Mouse (Mus musculus) ES-E14 (cell line): ENCODE measurements around the gene Csf2rb. TPM values are rescaled to one million over a fixed set of nuclear protein-coding genes. Genes with fewer than 3 reads are reported as not detected.
"Not testable (repeated sequence)": the region's sequence is repeated elsewhere in the genome, so short reads cannot be mapped to it uniquely, and the experiment has no call there.

Experiments
- DNase-seq: peaks from one replicate; pipeline ENCODE4 v3.0.0-alpha.2; 2013; ENCODE audit warnings: low read depth, low spot score
- H3K27ac ChIP-seq: 2 replicates; pipeline ENCODE4 v1.5.1; 2012; ENCODE audit warnings: low read depth, mild to moderate bottlenecking, low read length, moderate library complexity, mixed read lengths; ENCODE audit not compliant: poor library complexity, insufficient read depth, severe bottlenecking
- H3K36me3 ChIP-seq: 2 replicates; pipeline ENCODE4 v1.6.1; 2012; ENCODE audit warnings: mild to moderate bottlenecking, low read length, moderate library complexity, mixed read lengths; ENCODE audit not compliant: control insufficient read depth, poor library complexity, insufficient read depth, severe bottlenecking
- H3K4me1 ChIP-seq, 2 experiments: fragments of 150-350 bp in 1 of 2; sonication (generic) in 1 of 2; 2 replicates each; pipeline ENCODE4 v1.6.1; 2012; ENCODE audit warnings: low read length in 2 of 2, mild to moderate bottlenecking in 1 of 2, mixed read lengths in 1 of 2; ENCODE audit not compliant: control insufficient read depth in 2 of 2, insufficient read depth in 2 of 2, poor library complexity in 1 of 2
- H3K4me3 ChIP-seq, 2 experiments: fragments of 150-350 bp in 1 of 2; sonication (generic) in 1 of 2; 2 replicates each; pipeline ENCODE4 v1.5.1; 2012; ENCODE audit warnings: low read length in 2 of 2, low read depth in 1 of 2, mild to moderate bottlenecking in 1 of 2, mixed read lengths in 1 of 2; ENCODE audit not compliant: insufficient read depth in 1 of 2, poor library complexity in 1 of 2, severe bottlenecking in 1 of 2
- H3K9ac ChIP-seq: 2 replicates; pipeline ENCODE4 v1.6.1; 2012; ENCODE audit warnings: low read depth, mild to moderate bottlenecking, low read length, mixed read lengths; ENCODE audit not compliant: poor library complexity, insufficient read depth, severe bottlenecking
- H3K9me3 ChIP-seq: fragments of 150-350 bp; sonication (generic); 2 replicates; pipeline ENCODE4 v1.6.1; 2012; ENCODE audit warnings: low read depth, mild to moderate bottlenecking, low read length; ENCODE audit not compliant: control insufficient read depth, insufficient read depth
- CHD2 ChIP-seq: IDR thresholded peaks from 2 replicates; pipeline ENCODE4 v1.6.1; 2014; ENCODE audit warnings: mild to moderate bottlenecking, low read depth, low read length, inconsistent platforms
- HCFC1 ChIP-seq: IDR thresholded peaks from 2 replicates; pipeline ENCODE4 v1.6.1; 2012; ENCODE audit warnings: low read length, inconsistent platforms, borderline replicate concordance; ENCODE audit not compliant: insufficient read depth
- MAFK ChIP-seq: IDR thresholded peaks from 2 replicates; pipeline ENCODE4 v1.6.1; 2014; ENCODE audit warnings: mild to moderate bottlenecking, low read depth, low read length, inconsistent platforms; ENCODE audit not compliant: insufficient read depth
- ZC3H11A ChIP-seq: IDR thresholded peaks from 2 replicates; pipeline ENCODE4 v1.6.1; 2012; ENCODE audit warnings: low read depth, mild to moderate bottlenecking, inconsistent platforms, low read length, borderline replicate concordance
- ZNF384 ChIP-seq: IDR thresholded peaks from 2 replicates; pipeline ENCODE4 v1.6.1; 2012; ENCODE audit warnings: low read depth, low read length, inconsistent platforms
- in situ Hi-C, 2 experiments: fragments of 600-800 bp; cut with MboI; formaldehyde crosslinking; loops; one replicate each; pipeline ENCODE4 v1.15.1; 2025; ENCODE audit warnings: low sequenced_read_pairs in 2 of 2, inconsistent platforms in 1 of 2; ENCODE audit not compliant: unreplicated experiment in 2 of 2
- total RNA-seq: library from RNA; depleted of rRNA; stranded (reverse); fragments of 300-350 nt; gene quantifications from 2 replicates; pipeline ENCODE4 v1.2.3, GENCODE M21; 2012; rRNA removed

Gene Csf2rb
- total RNA-seq = 0.05 and 1.1 TPM in 2 replicates

- Histone ChIP-seq H3K9me3 (no peaks in the 10 kb centered on the region), H3K4me3 (no peak within 1 kb of the TSS), H3K9ac (no peak within 1 kb of the TSS), H3K4me1 (no peaks in the 10 kb centered on the region), H3K36me3 (no peaks in the 10 kb centered on the region), H3K27ac (no peak within 1 kb of the TSS)
- no peak for DNase-seq
- in situ Hi-C loops = no loop called here
- TF ChIP-seq HCFC1 (no peak), CHD2 (no peak)
Observed at GRCm38 (mm10) chr15:78325671-78326339, at the start of gene Csf2rb. TSS of gene Csf2rb (plus strand) at chr15:78325752.

GRCm38 (mm10) chr15:78278308-78278707, 47.2 kb upstream of the Csf2rb start:
- no peak for DNase-seq
- Histone ChIP-seq H3K27ac (no peak overlapping the region), H3K4me3 (no peak overlapping the region), H3K9me3 (no peaks in the 10 kb centered on the region), H3K4me1 (no peaks in the 10 kb centered on the region), H3K9ac (no peak overlapping the region), H3K36me3 (no peaks in the 10 kb centered on the region)
- TF ChIP-seq CHD2 = no peak
- no peak for TF ChIP-seq HCFC1
- no peak for TF ChIP-seq ZC3H11A
- TF ChIP-seq ZNF384 = no peak
- TF ChIP-seq MAFK = no peak
- in situ Hi-C loops = no loop called here

GRCm38 (mm10) chr15:78287941-78288340, 37.6 kb upstream of the Csf2rb start:
- no peak overlapping the region for H3K9ac ChIP-seq
- no peak overlapping the region for H3K27ac ChIP-seq
- in situ Hi-C loops = no loop called here
- no peaks in the 10 kb centered on the region for H3K36me3 ChIP-seq
- no peak for DNase-seq
- no peaks in the 10 kb centered on the region for H3K9me3 ChIP-seq
- no peak overlapping the region for H3K4me3 ChIP-seq
- TF ChIP-seq ZNF384 = no peak
- TF ChIP-seq CHD2 = no peak
- no peak for TF ChIP-seq MAFK
- no peak for TF ChIP-seq HCFC1
- H3K4me1 ChIP-seq = no peaks in the 10 kb centered on the region

- H3K9ac ChIP-seq, H3K27ac ChIP-seq, in situ Hi-C loops, H3K4me3 ChIP-seq, H3K36me3 ChIP-seq, H3K4me1 ChIP-seq, H3K9me3 ChIP-seq, DNase-seq: not testable (repeated sequence)
Observed at GRCm38 (mm10) chr15:78289775-78290174, 35.8 kb upstream of the Csf2rb start.

GRCm38 (mm10) chr15:78293228-78293627, 32.3 kb upstream of the Csf2rb start:
- in situ Hi-C loops, H3K36me3 ChIP-seq, H3K4me3 ChIP-seq, H3K9ac ChIP-seq, H3K4me1 ChIP-seq, H3K27ac ChIP-seq, DNase-seq, H3K9me3 ChIP-seq: not testable (repeated sequence)
